In the genomic region with DNA sequence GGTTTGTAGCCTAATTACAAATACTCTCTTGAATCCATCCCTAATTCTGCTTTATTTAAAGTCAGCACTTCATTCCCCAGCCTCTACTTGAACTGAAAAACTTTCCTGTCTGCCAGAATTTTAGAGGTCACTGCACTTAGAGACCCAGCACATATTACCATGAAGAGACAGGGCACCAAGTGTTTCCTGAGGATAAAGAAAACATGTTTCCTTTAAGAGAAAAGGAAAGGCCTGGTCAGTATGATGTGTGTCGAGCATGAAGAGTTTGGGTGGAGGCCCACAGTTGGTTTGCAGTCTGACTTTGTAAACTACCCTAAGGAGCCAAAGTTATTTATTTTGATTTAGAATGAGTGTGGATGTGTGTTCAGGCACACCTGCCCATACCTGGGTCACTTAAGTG, we compare ENCODE assay signal across 18 mouse cellular contexts. TPM values are rescaled to one million over a fixed set of nuclear protein-coding genes. Genes with fewer than 3 reads are reported as not detected.
"Had no signal": no experiment of that assay in that cellular context is flagged by ENCODE, and none has a peak within 500 bp of the region (broad histone marks: within the 10 kb centered on the region; RNA-seq: fewer than 3 reads in every experiment).

No protein-coding gene starts in this region.

- H3K27me3 ChIP-seq: kidney, embryonic 15.5 days; midbrain, embryonic 12.5 days had no signal

- H3K9me3 ChIP-seq: kidney, embryonic 15.5 days; midbrain, embryonic 12.5 days had no signal

- H3K9ac ChIP-seq: kidney, embryonic 15.5 days; midbrain, embryonic 12.5 days had no signal

- ATAC-seq: intestine, embryonic 16.5 days; midbrain, embryonic 16.5 days had no signal

- H3K36me3 ChIP-seq: kidney, embryonic 15.5 days; midbrain, embryonic 12.5 days had no signal

- H3K4me2 ChIP-seq: kidney, embryonic 15.5 days; midbrain, embryonic 12.5 days had no signal

- DNase-seq: kidney, adult 2 months; kidney, postnatal 14 days; layer of hippocampus, postnatal 36 days; left cerebral cortex, postnatal 4 days; lung, adult 18-20 months; right cerebral cortex, postnatal 25 days; thymus, adult 18-20 months; thymus, postnatal 25 days had no signal

- H3K27ac ChIP-seq: kidney, embryonic 15.5 days; midbrain, embryonic 12.5 days had no signal

- H3K4me3 ChIP-seq: kidney, embryonic 15.5 days; midbrain, embryonic 12.5 days had no signal

RNA-seq across cellular contexts. Expression of a gene that starts 12.5 kb away (rescaled TPM):
- total RNA-seq: layer of hippocampus, postnatal 36 days; left cerebral cortex, postnatal 10 days; left cerebral cortex, postnatal 4 days had no signal
- polyA plus RNA-seq: kidney, adult 2 months; kidney, embryonic 15.5 days; large intestine, adult 2 months; limb, embryonic 14.5 days; lung, embryonic 16.5 days; midbrain, embryonic 12.5 days; midbrain, embryonic 16.5 days; neural tube, embryonic 14.5 days; small intestine, adult 2 months had no signal
